Mouse (Mus musculus): Measurements from ENCODE around the gene Gm37419.

- TF ChIP-seq POLR2A (IDR thresholded peaks at IDR 0.05; ENCODE audit: low read depth, low read length) (no peak), CTCF (IDR thresholded peaks at IDR 0.05; ENCODE audit: extremely low read depth, insufficient read depth, insufficient read length, insufficient replicate concordance) (no peak)
These were observed 9.8 kb upstream of the Gm37419 start for GRCm38 (mm10) chr16:23978495-23978894.
